Mouse (Mus musculus) olfactory bulb, adult 2 months (tissue): ENCODE measurements around the gene Dtnb.

Source experiments
- CTCF ChIP-seq: fragments of 200-500 bp; IDR thresholded peaks from 2 replicates; pipeline ENCODE4 v1.5.1; 2012; ENCODE audit warnings: low read depth, mild to moderate bottlenecking, low read length, moderate library complexity; ENCODE audit not compliant: insufficient read depth
- POLR2A ChIP-seq: fragments of 200-500 bp; IDR thresholded peaks from 2 replicates; pipeline ENCODE4 v1.6.1; 2012; ENCODE audit warnings: mild to moderate bottlenecking, low read depth, low read length, moderate library complexity; ENCODE audit not compliant: insufficient read depth

- TF ChIP-seq CTCF (no peak), POLR2A (no peak)
These were observed 188.9 kb downstream of the Dtnb start for GRCm38 (mm10) chr12:3760876-3761590.
